Mouse (Mus musculus): Measurements from ENCODE around the gene AF366264.

DNA sequence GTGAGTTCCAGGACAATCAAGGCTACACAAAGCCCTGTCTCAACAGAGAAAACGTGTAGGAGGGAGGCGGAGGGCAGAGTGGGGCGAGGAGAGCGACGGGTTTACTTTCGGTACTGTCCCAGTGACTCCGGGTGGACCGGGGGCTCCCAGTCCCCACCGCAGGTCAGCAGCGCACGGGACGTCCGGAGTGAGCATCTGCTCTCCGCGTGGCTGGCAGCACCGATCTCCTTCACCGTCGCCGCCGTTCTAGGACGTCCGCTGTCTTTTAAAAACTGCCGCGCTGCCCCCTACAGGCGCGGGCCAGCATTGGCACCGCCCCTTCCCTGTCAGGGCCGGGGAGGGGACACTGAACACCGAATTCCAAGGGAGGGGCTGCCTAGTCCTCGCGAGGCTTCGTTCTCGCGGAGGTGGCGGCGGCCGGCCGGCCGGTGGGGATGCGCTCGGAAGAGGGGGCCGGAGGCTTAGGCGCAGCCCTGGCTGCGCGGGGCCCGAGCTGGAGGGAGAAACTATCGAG lies 52.9 kb downstream of the AF366264 start, which contains the start of gene Upf3a:
- peak; percentile 85 for TF ChIP-seq CTCF (IDR thresholded peaks at IDR 0.05; ENCODE audit: borderline replicate concordance, extremely low read depth, insufficient read depth, insufficient read length)
- TF ChIP-seq POLR2A (IDR thresholded peaks at IDR 0.05; ENCODE audit: borderline replicate concordance, extremely low read depth, insufficient read depth, insufficient read length, poor library complexity, severe bottlenecking): no peak; the same call in none of the 2 replicates

Measured in brain, embryonic 14.5 days (tissue).